Mouse (Mus musculus) stomach, embryonic 15.5 days (tissue): ENCODE measurements around the gene Strip1. TPM values are rescaled to one million over a fixed set of nuclear protein-coding genes. Genes with fewer than 3 reads are reported as not detected.

Source experiments
- ATAC-seq: fragments of 200-750 bp; cut with Nextera tagmentation; 2 replicates; pipeline ENCODE4 v1.8.0; 2017; ENCODE audit warnings: low read depth, moderate number of reproducible peaks, moderate TSS enrichment; ENCODE audit not compliant: insufficient read depth, low FRiP score
- H3K27ac ChIP-seq: fragments of 300-500 bp; sonication (generic); 2 replicates; pipeline ENCODE4 v1.5.1; 2015; ENCODE audit warnings: mild to moderate bottlenecking, inconsistent platforms
- H3K27me3 ChIP-seq: fragments of 300-500 bp; sonication (generic); replicated peaks from 2 replicates; pipeline ENCODE4 v1.6.1; 2015; ENCODE audit warnings: inconsistent platforms
- H3K36me3 ChIP-seq: fragments of 300-500 bp; sonication (generic); 2 replicates; pipeline ENCODE4 v1.6.1; 2015; ENCODE audit warnings: inconsistent platforms
- H3K4me1 ChIP-seq: fragments of 300-500 bp; sonication (generic); 2 replicates; pipeline ENCODE4 v1.6.1; 2015; ENCODE audit warnings: inconsistent platforms
- H3K4me2 ChIP-seq: fragments of 300-500 bp; sonication (generic); 2 replicates; pipeline ENCODE4 v1.6.1; 2015; ENCODE audit warnings: mild to moderate bottlenecking, inconsistent platforms
- H3K4me3 ChIP-seq: fragments of 300-500 bp; sonication (generic); replicated peaks from 2 replicates; pipeline ENCODE4 v1.5.1; 2015; ENCODE audit warnings: inconsistent platforms
- H3K9ac ChIP-seq: fragments of 300-500 bp; sonication (generic); 2 replicates; pipeline ENCODE4 v1.6.1; 2015; ENCODE audit warnings: inconsistent platforms
- H3K9me3 ChIP-seq: fragments of 300-500 bp; sonication (generic); 2 replicates; pipeline ENCODE4 v1.6.1; 2016; ENCODE audit warnings: inconsistent platforms
- WGBS: fragments of 180-500 bp; shearing (Covaris S2); methylation state at CpG from one replicate; pipeline ENCODE4 v1.1.7; 2015; 5-methylcytosine and 5-hydroxymethylcytosine counted together
- polyA plus RNA-seq: library from polyadenylated mRNA; unstranded; fragments of >200 nt; fragmentation: Nextera tagmentation; extraction: Ambion mirVana; gene quantifications from 2 replicates; pipeline ENCODE4 v1.2.1, GENCODE M21; 2015

The Strip1 gene
- polyA plus RNA-seq, 1 experiment from 2014 or later, result 37.9 TPM

- ATAC-seq, result no peak
- Histone ChIP-seq H3K36me3 (no peaks in the 10 kb centered on the region), H3K4me1 (no peaks in the 10 kb centered on the region), H3K4me2 (no peak overlapping the region), H3K27ac (no peak overlapping the region), H3K27me3 (peaks cover 12% of the 10 kb centered on the region; the same call in 1 of the 2 replicates), H3K9me3 (no peaks in the 10 kb centered on the region), H3K9ac (no peak overlapping the region), H3K4me3 (no peak overlapping the region)
- WGBS, result 14% methylated on average over 4 of the region's 4 CpGs
Measured at GRCm38 (mm10) chr3:107605304-107605703, 26.2 kb downstream of the Strip1 start.

GRCm38 (mm10) chr3:107600127-107600526 is 31.4 kb downstream of the Strip1 start:
- H3K27ac ChIP-seq, result no peak overlapping the region
- H3K9me3 ChIP-seq, result no peaks in the 10 kb centered on the region
- H3K36me3 ChIP-seq, result no peaks in the 10 kb centered on the region
- 46% methylated on average over 6 of the region's 6 CpGs for WGBS
- peaks cover 14% of the 10 kb centered on the region for H3K4me1 ChIP-seq
- H3K9ac ChIP-seq, result no peak overlapping the region
- peaks cover 61% of the 10 kb centered on the region for H3K27me3 ChIP-seq
- no peak for ATAC-seq
- H3K4me2 ChIP-seq, result no peak overlapping the region
- no peak overlapping the region for H3K4me3 ChIP-seq

- Histone ChIP-seq H3K9ac (no peak overlapping the region), H3K27me3 (peaks cover 84% of the 10 kb centered on the region), H3K4me1 (peaks cover 19% of the 10 kb centered on the region), H3K9me3 (no peaks in the 10 kb centered on the region), H3K36me3 (no peaks in the 10 kb centered on the region), H3K4me2 (no peak overlapping the region), H3K4me3 (no peak overlapping the region), H3K27ac (no peak overlapping the region)
- no peak for ATAC-seq
- 10% methylated on average over 22 of the region's 22 CpGs for WGBS
Measured at GRCm38 (mm10) chr3:107597586-107598389, 33.7 kb downstream of the Strip1 start.

DNA sequence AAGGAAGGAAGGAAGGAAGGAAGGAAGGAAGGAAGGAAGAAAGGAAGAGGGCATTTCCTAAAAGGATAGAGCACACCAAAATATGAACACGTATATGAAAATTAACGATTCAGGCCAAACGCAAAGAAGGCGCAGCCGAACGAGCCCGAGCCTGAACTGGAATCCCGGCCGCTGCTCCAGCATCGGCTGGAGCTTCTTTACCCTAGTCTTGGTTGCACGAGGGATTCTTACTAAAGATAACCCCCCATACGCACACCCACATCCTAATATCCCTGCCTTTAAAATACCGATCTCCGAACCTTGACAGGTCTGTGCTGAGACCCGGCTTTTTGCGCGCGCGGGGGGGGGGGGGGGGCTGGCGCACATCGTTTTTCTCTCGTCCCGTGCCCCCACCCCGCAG is 34.4 kb downstream of the Strip1 start:
- peaks cover 90% of the 10 kb centered on the region for H3K27me3 ChIP-seq
- H3K4me1 ChIP-seq, result peaks cover 19% of the 10 kb centered on the region
- no peaks in the 10 kb centered on the region for H3K9me3 ChIP-seq
- no peak overlapping the region for H3K9ac ChIP-seq
- no peak overlapping the region for H3K27ac ChIP-seq
- ATAC-seq, result no peak
- no peaks in the 10 kb centered on the region for H3K36me3 ChIP-seq
- H3K4me2 ChIP-seq, result no peak overlapping the region
- H3K4me3 ChIP-seq, result no peak overlapping the region
- WGBS, result 1% methylated on average over 22 of the region's 24 CpGs

GRCm38 (mm10) chr3:107596559-107596958 is 34.9 kb downstream of the Strip1 start:
- ATAC-seq, result no peak
- Histone ChIP-seq H3K27ac (no peak overlapping the region), H3K4me1 (peaks cover 19% of the 10 kb centered on the region), H3K4me2 (no peak overlapping the region), H3K9ac (no peak overlapping the region), H3K27me3 (peaks cover 91% of the 10 kb centered on the region), H3K9me3 (no peaks in the 10 kb centered on the region), H3K4me3 (no peak overlapping the region), H3K36me3 (no peaks in the 10 kb centered on the region)
- WGBS, result 1% methylated on average over 26 of the region's 26 CpGs

- no peak overlapping the region for H3K27ac ChIP-seq
- ATAC-seq, result no peak
- H3K9me3 ChIP-seq, result no peaks in the 10 kb centered on the region
- peak overlapping the region; percentile 69; the same call in 1 of the 2 replicates for H3K4me2 ChIP-seq
- peaks cover 91% of the 10 kb centered on the region for H3K27me3 ChIP-seq
- WGBS, result 1% methylated on average over 34 of the region's 34 CpGs
- no peaks in the 10 kb centered on the region for H3K36me3 ChIP-seq
- peaks cover 19% of the 10 kb centered on the region for H3K4me1 ChIP-seq
- peak overlapping the region; percentile 36 for H3K4me3 ChIP-seq
- H3K9ac ChIP-seq, result no peak overlapping the region
Measured at GRCm38 (mm10) chr3:107595938-107596461, 35.5 kb downstream of the Strip1 start.

GRCm38 (mm10) chr3:107595264-107595937 is 36.1 kb downstream of the Strip1 start:
- no peak overlapping the region for H3K27ac ChIP-seq
- peak overlapping the region; percentile 69 for H3K4me2 ChIP-seq
- no peaks in the 10 kb centered on the region for H3K9me3 ChIP-seq
- peaks cover 19% of the 10 kb centered on the region for H3K4me1 ChIP-seq
- no peaks in the 10 kb centered on the region for H3K36me3 ChIP-seq
- peak overlapping the region; percentile 36 for H3K4me3 ChIP-seq
- peaks cover 89% of the 10 kb centered on the region for H3K27me3 ChIP-seq
- WGBS, result 2% methylated on average over 48 of the region's 50 CpGs
- no peak for ATAC-seq
- no peak overlapping the region for H3K9ac ChIP-seq

- Histone ChIP-seq H3K9ac (no peak within 1 kb of the TSS), H3K27ac (no peak within 1 kb of the TSS), H3K4me3 (peak within 1 kb of the TSS; percentile 36), H3K27me3 (peaks cover 90% of the 10 kb centered on the region), H3K36me3 (no peaks in the 10 kb centered on the region), H3K4me2 (peak within 1 kb of the TSS; percentile 69), H3K9me3 (no peaks in the 10 kb centered on the region), H3K4me1 (peaks cover 19% of the 10 kb centered on the region)
- ATAC-seq, result no peak
- 2% methylated on average over 37 of the region's 46 CpGs for WGBS
Measured at GRCm38 (mm10) chr3:107594662-107595263, 36.7 kb downstream of the Strip1 start, which contains the start of gene Alx3. TSS of gene Alx3 (plus strand) at chr3:107595031.

DNA sequence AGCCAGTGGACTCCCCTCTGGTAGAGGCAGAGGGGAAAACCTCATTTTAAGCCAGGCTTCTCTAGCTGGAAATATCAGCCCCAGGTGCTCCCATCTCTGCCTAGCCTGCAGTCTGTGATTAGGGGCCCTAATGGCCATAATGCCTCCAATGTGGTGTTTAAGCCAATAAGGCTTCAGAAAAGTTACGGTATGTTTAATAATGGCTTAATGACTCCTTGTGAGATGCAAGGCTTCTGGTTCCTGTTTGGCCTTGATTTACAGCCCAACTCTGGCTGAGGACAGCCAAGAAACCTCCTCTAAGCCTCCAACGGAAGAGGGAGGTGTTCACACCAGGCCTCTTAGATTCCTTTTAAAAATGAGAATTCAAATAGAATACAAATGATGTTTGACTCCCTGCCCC is 37.9 kb downstream of the Strip1 start:
- no peak overlapping the region for H3K4me2 ChIP-seq
- H3K9ac ChIP-seq, result no peak overlapping the region
- H3K27me3 ChIP-seq, result peaks cover 84% of the 10 kb centered on the region
- no peaks in the 10 kb centered on the region for H3K36me3 ChIP-seq
- 41% methylated on average over 2 of the region's 2 CpGs for WGBS
- no peak overlapping the region for H3K4me3 ChIP-seq
- no peak for ATAC-seq
- H3K27ac ChIP-seq, result no peak overlapping the region
- H3K4me1 ChIP-seq, result peaks cover 19% of the 10 kb centered on the region
- no peaks in the 10 kb centered on the region for H3K9me3 ChIP-seq

DNA sequence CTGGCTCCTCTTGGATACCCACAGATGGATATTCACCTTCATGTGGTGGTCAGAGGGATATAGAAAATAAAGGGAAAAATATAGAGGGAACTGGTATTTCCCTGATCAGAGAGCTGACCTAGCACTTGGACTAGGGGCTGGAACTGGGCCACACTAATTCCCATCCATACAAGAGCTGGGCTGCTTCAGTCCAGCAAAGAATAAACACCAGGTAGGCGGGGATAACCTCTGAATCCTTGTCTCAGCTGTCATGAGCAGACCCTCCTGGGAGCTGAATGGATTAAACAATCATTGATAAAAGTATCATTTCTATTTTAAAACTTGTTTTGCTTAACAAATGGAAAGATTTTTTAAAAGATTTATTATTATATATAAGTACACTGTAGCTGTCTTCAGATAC is 39.9 kb downstream of the Strip1 start:
- Histone ChIP-seq H3K9me3 (no peaks in the 10 kb centered on the region), H3K4me2 (no peak overlapping the region), H3K27ac (no peak overlapping the region), H3K9ac (no peak overlapping the region), H3K4me1 (peaks cover 18% of the 10 kb centered on the region), H3K4me3 (no peak overlapping the region), H3K36me3 (no peaks in the 10 kb centered on the region), H3K27me3 (peaks cover 83% of the 10 kb centered on the region)
- WGBS, result 30% methylated on average over 1 of the region's 1 CpGs
- ATAC-seq, result no peak

- peaks cover 80% of the 10 kb centered on the region for H3K27me3 ChIP-seq
- peaks cover 11% of the 10 kb centered on the region; the same call in 1 of the 2 replicates for H3K4me1 ChIP-seq
- ATAC-seq, result no peak
- no peak overlapping the region for H3K9ac ChIP-seq
- WGBS, result 75% methylated on average over 6 of the region's 6 CpGs
- H3K4me3 ChIP-seq, result no peak overlapping the region
- H3K9me3 ChIP-seq, result no peaks in the 10 kb centered on the region
- no peak overlapping the region for H3K27ac ChIP-seq
- no peak overlapping the region for H3K4me2 ChIP-seq
- no peaks in the 10 kb centered on the region for H3K36me3 ChIP-seq
Measured at GRCm38 (mm10) chr3:107586504-107586903, 45.0 kb downstream of the Strip1 start.

GRCm38 (mm10) chr3:107583893-107584292 is 47.6 kb downstream of the Strip1 start:
- 16% methylated on average over 1 of the region's 1 CpGs for WGBS
- H3K9ac ChIP-seq, result no peak overlapping the region
- H3K27me3 ChIP-seq, result peaks cover 78% of the 10 kb centered on the region
- H3K36me3 ChIP-seq, result no peaks in the 10 kb centered on the region
- H3K4me3 ChIP-seq, result no peak overlapping the region
- no peak for ATAC-seq
- H3K27ac ChIP-seq, result no peak overlapping the region
- peaks cover 11% of the 10 kb centered on the region; the same call in 1 of the 2 replicates for H3K4me1 ChIP-seq
- H3K9me3 ChIP-seq, result no peaks in the 10 kb centered on the region
- no peak overlapping the region for H3K4me2 ChIP-seq
